Mouse (Mus musculus): ENCODE data around the gene Ssxb5.
"Not testable (repeated sequence)": the region's sequence is repeated elsewhere in the genome, so short reads cannot be mapped to it uniquely, and the experiment has no call there.

The Ssxb5 gene

DNA sequence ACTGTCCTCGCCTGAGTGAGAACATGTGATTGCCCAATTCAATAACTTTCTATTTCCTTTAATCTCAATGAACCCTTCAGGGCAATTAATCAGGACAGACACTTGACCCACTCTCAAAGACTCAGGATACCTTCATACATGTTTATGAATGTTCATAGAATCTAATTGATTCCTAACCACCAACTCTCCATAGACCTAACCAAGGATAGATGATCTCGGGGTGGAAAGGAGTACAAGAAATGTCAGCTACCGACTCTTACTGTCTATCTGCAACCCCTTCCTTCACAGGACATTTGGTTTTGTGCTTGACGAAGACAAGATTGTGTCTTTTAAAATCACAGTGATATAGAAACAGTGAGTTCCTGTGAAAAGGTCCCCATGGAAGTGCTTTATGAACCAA lies at the start of gene Ssxb5:
TSS of gene Ssxb5 (plus strand) at position 301 of the 400 bp plus-strand sequence.
- DNase-seq (ENCODE audit: low read depth) = not testable (repeated sequence)

DNA sequence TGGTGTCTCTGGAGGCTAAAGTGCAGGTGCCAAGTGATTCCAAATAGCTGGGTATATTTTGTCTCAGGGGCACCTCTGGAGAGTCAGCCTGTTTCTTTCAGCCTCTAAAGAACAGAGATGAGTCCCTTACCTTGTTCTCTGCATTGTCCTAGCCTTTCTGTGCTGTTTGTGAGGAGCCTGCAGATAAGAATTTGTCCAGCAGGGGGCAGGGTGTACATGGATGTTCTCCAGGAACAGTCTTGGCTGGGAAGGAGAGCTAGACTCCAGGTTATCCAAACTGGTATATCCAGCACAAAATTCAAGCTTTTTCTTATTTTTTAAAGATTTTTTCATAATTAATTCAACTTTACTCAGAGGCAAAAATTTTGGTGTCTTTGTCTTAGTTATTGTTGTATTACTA lies 28.6 kb downstream of the Ssxb5 start:
- DNase-seq (ENCODE audit: low read depth) = no peak

DNA sequence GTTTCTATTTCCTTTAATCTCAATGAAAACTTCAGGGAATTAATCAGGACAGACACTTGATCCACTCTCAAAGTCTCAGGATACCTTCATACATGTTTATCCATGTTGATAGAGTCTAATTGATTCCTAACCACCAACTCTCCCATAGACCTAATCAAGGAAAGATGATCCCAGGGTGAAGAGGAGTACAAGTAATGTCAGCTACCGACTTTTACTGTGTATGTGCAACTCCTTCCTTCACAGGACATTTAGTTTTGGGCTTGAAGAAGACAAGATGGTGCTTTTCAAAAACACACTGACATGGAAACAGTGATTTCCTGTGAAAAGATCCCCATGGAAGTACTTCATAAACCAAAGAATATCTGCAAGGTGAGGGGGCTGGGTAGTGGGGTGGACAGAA lies 40.2 kb downstream of the Ssxb5 start, which contains the start of gene Gm6592:
TSS of gene Gm6592 (plus strand) at position 301 of the 400 bp plus-strand sequence.
- DNase-seq (ENCODE audit: low read depth) = no peak

DNA sequence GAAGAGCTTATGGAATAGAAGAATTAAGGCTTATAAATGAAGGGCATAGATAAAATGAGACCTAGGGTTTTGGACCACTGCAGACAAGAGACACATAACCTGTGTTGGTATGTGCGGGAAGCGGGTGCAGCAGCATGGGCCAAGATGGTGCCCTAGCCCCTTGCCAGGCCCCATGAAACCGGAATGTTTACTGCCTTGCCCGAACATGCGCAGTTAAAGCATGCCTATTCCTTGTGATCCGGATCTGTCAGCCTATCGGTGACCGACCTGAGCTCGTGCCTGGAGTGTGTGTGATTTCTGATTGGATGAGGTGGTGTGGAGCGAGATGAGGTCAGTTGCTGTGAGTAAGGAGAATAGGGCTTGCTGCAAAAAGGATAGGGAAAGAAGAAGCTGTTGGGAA lies 49.0 kb downstream of the Ssxb5 start:
- DNase-seq (ENCODE audit: low read depth) = no peak

Data from c-Kit-positive CD71-negative TER-119-negative erythroid progenitor cells, embryonic 14.5 days (primary cell).